Mouse (Mus musculus) liver, embryonic 11.5 days (tissue): ENCODE measurements around the gene Tceanc2. TPM values are rescaled to one million over a fixed set of nuclear protein-coding genes. Genes with fewer than 3 reads are reported as not detected.
A peak's percentile ranks its signal among the peaks of the same experiment; 100 is the strongest.

Experiments
- ATAC-seq: fragments of 200-750 bp; cut with Nextera tagmentation; replicated peaks from 2 replicates; pipeline ENCODE4 v1.8.0; 2017; ENCODE audit warnings: moderate number of reproducible peaks, mild to moderate bottlenecking, moderate TSS enrichment, moderate library complexity; ENCODE audit not compliant: low FRiP score
- DNase-seq: peaks from one replicate; pipeline ENCODE4 v3.0.0-alpha.2; 2017; ENCODE audit warnings: low spot score
- H3K27ac ChIP-seq: fragments of 300-500 bp; sonication (generic); 2 replicates; pipeline ENCODE4 v1.5.1; 2014; ENCODE audit warnings: mild to moderate bottlenecking, low read depth, low read length, control low read depth
- H3K27me3 ChIP-seq: fragments of 300-500 bp; sonication (generic); replicated peaks from 2 replicates; pipeline ENCODE4 v1.6.1; 2014; ENCODE audit warnings: low read length, mixed read lengths; ENCODE audit not compliant: control insufficient read depth, insufficient read depth
- H3K36me3 ChIP-seq: fragments of 300-500 bp; sonication (generic); 2 replicates; pipeline ENCODE4 v1.6.1; 2014; ENCODE audit warnings: mild to moderate bottlenecking, low read length, moderate library complexity, mixed read lengths; ENCODE audit not compliant: control insufficient read depth, insufficient read depth
- H3K4me1 ChIP-seq: fragments of 300-500 bp; sonication (generic); replicated peaks from 2 replicates; pipeline ENCODE4 v1.6.1; 2014; ENCODE audit warnings: low read length, mixed read lengths; ENCODE audit not compliant: control insufficient read depth, insufficient read depth
- H3K4me2 ChIP-seq: fragments of 300-500 bp; sonication (generic); 2 replicates; pipeline ENCODE4 v1.6.1; 2014; ENCODE audit warnings: mild to moderate bottlenecking, control low read depth, moderate library complexity
- H3K4me3 ChIP-seq: fragments of 300-500 bp; sonication (generic); 2 replicates; pipeline ENCODE4 v1.5.1; 2014; ENCODE audit warnings: low read depth, low read length, control low read depth
- H3K9ac ChIP-seq: fragments of 300-500 bp; sonication (generic); 2 replicates; pipeline ENCODE4 v1.6.1; 2014; ENCODE audit warnings: low read depth, low read length, control low read depth
- H3K9me3 ChIP-seq: fragments of 300-500 bp; sonication (generic); 2 replicates; pipeline ENCODE4 v1.6.1; 2016; ENCODE audit warnings: low read length, inconsistent platforms, mixed read lengths; ENCODE audit not compliant: control insufficient read depth
- WGBS: fragments of 180-500 bp; shearing (Covaris S2); extraction: QIAGEN DNeasy Blood & Tissue Kit; methylation state at CpG from one replicate; pipeline ENCODE4 v1.1.7; 2014; 5-methylcytosine and 5-hydroxymethylcytosine counted together
- polyA plus RNA-seq: library from polyadenylated mRNA; unstranded; fragments of >200 nt; fragmentation: Nextera tagmentation; extraction: Ambion mirVana; gene quantifications from 2 replicates; pipeline ENCODE4 v1.2.1, GENCODE M21; 2014

The Tceanc2 gene
- 23.0 and 32.3 TPM in 2 replicates for polyA plus RNA-seq

DNA sequence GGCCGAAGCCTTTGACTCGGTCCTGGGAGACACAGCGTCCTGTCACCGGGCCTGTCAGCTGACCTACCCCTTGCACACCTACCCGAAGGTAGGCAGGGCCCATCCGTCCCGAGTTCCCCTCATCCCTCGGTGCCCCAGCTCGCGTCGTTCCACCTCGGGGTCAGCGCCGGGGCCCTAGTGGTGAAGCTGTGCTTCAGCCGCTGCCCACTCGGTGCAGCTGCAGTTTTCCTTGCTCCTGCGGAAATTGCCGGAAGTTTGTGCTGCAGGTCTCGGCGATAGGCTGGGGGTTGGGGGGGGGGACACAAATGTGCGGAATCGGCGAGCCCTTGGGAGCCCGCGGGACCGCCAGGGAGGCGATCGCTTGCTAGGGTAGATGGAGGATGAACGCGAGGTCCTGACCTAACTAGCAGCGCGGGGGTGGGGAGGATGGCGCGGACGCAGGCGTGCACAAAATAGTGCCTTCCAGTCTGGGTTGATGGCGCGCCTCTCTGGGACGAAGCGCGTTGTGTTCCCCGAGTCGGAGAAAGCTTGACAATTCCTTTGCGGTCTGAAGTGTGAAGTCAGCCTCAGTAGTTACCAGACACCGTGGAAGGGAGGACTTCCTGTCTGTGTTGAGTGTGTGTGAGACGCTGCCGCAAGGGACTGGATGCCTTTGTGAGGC, at the start of gene Tceanc2:
TSS of gene Tceanc2 (minus strand) at position 287 of the 661 bp plus-strand sequence.
- ATAC-seq (peak; percentile 42), DNase-seq (peak; percentile 72)
- peak within 1 kb of the TSS; percentile 99 for H3K27ac ChIP-seq
- H3K4me3 ChIP-seq = peak within 1 kb of the TSS; percentile 77
- H3K9ac ChIP-seq = peak within 1 kb of the TSS; percentile 76
- peaks cover 43% of the 10 kb centered on the region for H3K4me1 ChIP-seq
- H3K4me2 ChIP-seq = peak within 1 kb of the TSS; percentile 78
- no peaks in the 10 kb centered on the region for H3K27me3 ChIP-seq
- under 1% methylated on average over 47 of the region's 47 CpGs for WGBS
- H3K36me3 ChIP-seq = peaks cover 3% of the 10 kb centered on the region; the same call in 1 of the 2 replicates
- H3K9me3 ChIP-seq = no peaks in the 10 kb centered on the region

DNA sequence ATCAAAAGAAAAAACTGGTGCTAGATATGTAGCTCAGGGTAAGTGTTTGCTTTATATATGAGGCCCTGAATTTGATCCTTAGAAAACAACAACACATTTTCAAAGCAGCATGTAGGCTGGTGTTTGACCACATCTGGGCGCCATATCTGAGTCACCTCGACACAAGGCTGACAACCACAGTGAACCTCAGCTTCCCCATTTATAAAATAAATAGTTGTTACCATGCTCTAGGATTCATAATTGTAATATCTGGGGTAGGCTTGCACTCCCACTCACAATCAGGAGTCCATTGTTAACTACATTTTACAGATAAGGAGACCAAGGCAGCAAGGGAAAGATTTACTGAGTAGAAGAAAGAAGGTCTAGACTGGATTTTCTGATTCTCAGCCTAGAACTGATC, 47.4 kb upstream of the Tceanc2 start:
- Histone ChIP-seq H3K27me3 (no peaks in the 10 kb centered on the region), H3K4me1 (no peaks in the 10 kb centered on the region), H3K4me2 (no peak overlapping the region), H3K36me3 (no peaks in the 10 kb centered on the region), H3K4me3 (no peak overlapping the region), H3K27ac (no peak overlapping the region), H3K9me3 (no peaks in the 10 kb centered on the region), H3K9ac (no peak overlapping the region)
- no peak for DNase-seq
- ATAC-seq = no peak
- 49% methylated on average over 2 of the region's 2 CpGs for WGBS

GRCm38 (mm10) chr4:107223225-107224204, 44.6 kb upstream of the Tceanc2 start:
- Histone ChIP-seq H3K9ac (no peak overlapping the region), H3K9me3 (no peaks in the 10 kb centered on the region), H3K27ac (no peak overlapping the region), H3K4me3 (no peak overlapping the region), H3K27me3 (no peaks in the 10 kb centered on the region), H3K4me1 (peaks cover 3% of the 10 kb centered on the region), H3K36me3 (no peaks in the 10 kb centered on the region), H3K4me2 (no peak overlapping the region)
- ATAC-seq = no peak; the same call in 1 of the 2 replicates
- no peak for DNase-seq
- WGBS = 72% methylated on average over 11 of the region's 11 CpGs

- no peak overlapping the region for H3K4me3 ChIP-seq
- H3K27ac ChIP-seq = no peak overlapping the region
- 79% methylated on average over 5 of the region's 5 CpGs for WGBS
- DNase-seq (no peak), ATAC-seq (no peak)
- no peaks in the 10 kb centered on the region for H3K36me3 ChIP-seq
- H3K4me1 ChIP-seq = peaks cover 23% of the 10 kb centered on the region
- H3K9me3 ChIP-seq = no peaks in the 10 kb centered on the region
- no peak overlapping the region for H3K4me2 ChIP-seq
- no peaks in the 10 kb centered on the region for H3K27me3 ChIP-seq
- H3K9ac ChIP-seq = no peak overlapping the region
Observed at GRCm38 (mm10) chr4:107221524-107221923, 42.6 kb upstream of the Tceanc2 start.

GRCm38 (mm10) chr4:107217574-107217973, 38.7 kb upstream of the Tceanc2 start:
- Histone ChIP-seq H3K9ac (peak overlapping the region; percentile 55), H3K36me3 (no peaks in the 10 kb centered on the region), H3K27me3 (no peaks in the 10 kb centered on the region), H3K4me1 (peaks cover 25% of the 10 kb centered on the region), H3K4me3 (no peak overlapping the region), H3K9me3 (no peaks in the 10 kb centered on the region), H3K4me2 (peak overlapping the region; percentile 44), H3K27ac (peak overlapping the region; percentile 2; the same call in 1 of the 2 replicates)
- ATAC-seq (peak; percentile 99), DNase-seq (peak; percentile 70)
- 47% methylated on average over 9 of the region's 9 CpGs for WGBS

GRCm38 (mm10) chr4:107213279-107214011, 34.5 kb upstream of the Tceanc2 start:
- ATAC-seq (no peak), DNase-seq (no peak)
- no peaks in the 10 kb centered on the region for H3K27me3 ChIP-seq
- no peak overlapping the region for H3K4me2 ChIP-seq
- H3K9ac ChIP-seq = no peak overlapping the region
- 67% methylated on average over 12 of the region's 12 CpGs for WGBS
- no peak overlapping the region for H3K27ac ChIP-seq
- H3K9me3 ChIP-seq = no peaks in the 10 kb centered on the region
- no peaks in the 10 kb centered on the region for H3K36me3 ChIP-seq
- H3K4me3 ChIP-seq = no peak overlapping the region
- peaks cover 30% of the 10 kb centered on the region for H3K4me1 ChIP-seq

- 81% methylated on average over 5 of the region's 5 CpGs for WGBS
- Histone ChIP-seq H3K9ac (no peak overlapping the region), H3K27me3 (no peaks in the 10 kb centered on the region), H3K27ac (no peak overlapping the region), H3K4me2 (no peak overlapping the region), H3K4me1 (peaks cover 15% of the 10 kb centered on the region), H3K4me3 (no peak overlapping the region), H3K36me3 (no peaks in the 10 kb centered on the region; the same call in 1 of the 2 replicates), H3K9me3 (no peaks in the 10 kb centered on the region)
- DNase-seq (no peak), ATAC-seq (no peak)
Observed at GRCm38 (mm10) chr4:107211936-107212335, 33.0 kb upstream of the Tceanc2 start.

DNA sequence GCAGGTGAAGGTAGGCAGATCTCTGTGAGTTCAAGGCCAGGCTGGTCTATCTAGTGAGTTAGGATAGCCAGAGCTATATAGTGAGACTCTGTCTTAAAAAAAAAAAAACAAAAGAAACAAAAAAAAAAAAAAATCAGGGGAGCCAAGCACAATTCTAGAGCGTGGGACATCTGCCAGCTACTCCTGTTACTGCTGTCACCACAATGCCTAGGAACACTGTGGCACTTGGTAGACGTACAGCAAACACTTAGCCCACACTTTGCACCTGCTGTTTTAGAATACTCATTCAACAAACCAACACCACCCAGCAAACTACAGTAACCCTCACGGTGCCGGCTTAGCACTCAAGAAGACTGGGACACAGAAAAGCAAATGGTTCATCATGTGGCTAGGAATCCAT, 32.5 kb upstream of the Tceanc2 start:
- H3K27me3 ChIP-seq = no peaks in the 10 kb centered on the region
- DNase-seq (no peak), ATAC-seq (no peak)
- no peaks in the 10 kb centered on the region; the same call in 1 of the 2 replicates for H3K36me3 ChIP-seq
- no peak overlapping the region for H3K4me2 ChIP-seq
- H3K4me3 ChIP-seq = no peak overlapping the region
- WGBS = 83% methylated on average over 4 of the region's 4 CpGs
- H3K27ac ChIP-seq = no peak overlapping the region
- H3K4me1 ChIP-seq = peaks cover 11% of the 10 kb centered on the region; the same call in 1 of the 2 replicates
- no peaks in the 10 kb centered on the region for H3K9me3 ChIP-seq
- H3K9ac ChIP-seq = no peak overlapping the region
